Mouse (Mus musculus): ENCODE results near the gene Hmox1.
A peak's percentile ranks its signal among the peaks of the same experiment; 100 is the strongest.

Hmox1 gene

GRCm38 (mm10) chr8:75088989-75089881 lies 4.2 kb upstream of the Hmox1 start:
- no peak for DNase-seq (ENCODE audit: low spot score in 2 of 2)

DNA sequence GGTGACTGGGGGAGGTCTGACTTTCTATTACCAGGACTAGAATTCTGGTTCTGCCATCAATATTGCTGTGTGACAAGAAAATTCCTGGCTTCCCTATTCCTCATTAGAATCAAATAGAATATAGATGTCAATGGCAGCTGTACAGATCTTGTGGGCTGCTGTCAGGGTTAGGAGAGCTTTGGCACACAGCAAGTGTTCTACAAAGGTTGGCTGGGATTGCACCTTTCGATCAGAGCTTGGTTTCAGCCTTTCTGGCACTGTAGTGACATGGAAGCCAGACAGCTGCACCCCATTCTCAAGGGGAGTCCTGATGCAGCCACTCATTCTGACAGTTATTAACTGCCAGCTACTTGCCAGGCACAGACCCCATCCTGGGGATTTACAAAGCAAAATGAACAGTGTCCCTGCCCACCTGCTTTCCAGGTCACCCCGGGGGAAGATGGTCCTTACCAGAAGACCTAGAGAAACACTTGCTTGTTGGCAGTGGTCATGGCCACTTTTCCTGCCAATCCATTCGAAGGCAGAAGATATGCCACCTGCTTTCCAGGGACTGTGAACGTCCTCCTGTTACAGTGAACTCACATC lies 2.5 kb upstream of the Hmox1 start:
- DNase-seq (ENCODE audit: low spot score in 2 of 2) = no peak

DNA sequence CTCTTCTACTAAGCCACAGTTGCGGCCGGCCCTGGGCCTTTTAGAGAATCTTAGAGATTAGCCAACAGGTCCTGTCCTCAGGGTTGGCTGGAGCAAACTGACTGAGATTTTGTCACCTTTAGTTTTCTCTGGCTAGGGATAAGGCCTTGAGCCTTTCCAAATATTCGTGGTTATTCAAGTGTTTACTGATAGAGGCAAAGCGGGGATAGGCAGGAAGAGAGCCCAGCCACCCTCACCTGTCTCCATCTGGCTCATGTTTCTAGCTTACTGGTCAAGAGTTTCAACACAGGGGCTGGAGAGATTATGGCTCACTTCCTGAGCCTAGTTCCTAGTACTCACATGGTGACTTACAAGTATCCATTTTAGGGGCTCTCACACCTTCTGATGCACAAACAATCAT lies 9.5 kb downstream of the Hmox1 start:
- no peak for DNase-seq (ENCODE audit: low spot score in 2 of 2)

DNA sequence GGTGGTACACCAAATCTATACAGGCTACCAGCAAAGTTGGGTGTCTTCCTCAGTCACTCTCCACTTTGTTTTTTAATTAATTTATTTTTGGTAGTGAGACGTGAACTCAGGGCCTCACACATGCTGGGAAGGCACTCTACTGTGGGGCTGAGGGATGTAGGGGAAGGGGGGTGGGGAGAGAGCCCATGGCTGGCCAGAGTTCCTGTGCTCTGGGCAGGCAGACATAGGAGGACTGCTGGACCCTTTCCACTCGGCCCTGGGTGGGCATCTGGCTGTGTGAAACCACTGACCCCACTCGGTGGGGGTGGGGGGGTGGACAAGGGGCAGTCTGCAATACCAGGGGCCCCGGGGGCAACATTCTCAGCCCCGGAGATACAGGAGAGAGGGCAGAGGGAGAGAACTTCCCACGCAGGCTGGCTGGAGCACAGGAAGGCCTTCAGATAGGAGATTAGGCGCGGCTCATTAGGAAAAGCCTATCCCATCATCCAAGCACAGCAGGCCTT lies 10.0 kb downstream of the Hmox1 start:
- no peak for DNase-seq (ENCODE audit: low spot score in 2 of 2)

DNA sequence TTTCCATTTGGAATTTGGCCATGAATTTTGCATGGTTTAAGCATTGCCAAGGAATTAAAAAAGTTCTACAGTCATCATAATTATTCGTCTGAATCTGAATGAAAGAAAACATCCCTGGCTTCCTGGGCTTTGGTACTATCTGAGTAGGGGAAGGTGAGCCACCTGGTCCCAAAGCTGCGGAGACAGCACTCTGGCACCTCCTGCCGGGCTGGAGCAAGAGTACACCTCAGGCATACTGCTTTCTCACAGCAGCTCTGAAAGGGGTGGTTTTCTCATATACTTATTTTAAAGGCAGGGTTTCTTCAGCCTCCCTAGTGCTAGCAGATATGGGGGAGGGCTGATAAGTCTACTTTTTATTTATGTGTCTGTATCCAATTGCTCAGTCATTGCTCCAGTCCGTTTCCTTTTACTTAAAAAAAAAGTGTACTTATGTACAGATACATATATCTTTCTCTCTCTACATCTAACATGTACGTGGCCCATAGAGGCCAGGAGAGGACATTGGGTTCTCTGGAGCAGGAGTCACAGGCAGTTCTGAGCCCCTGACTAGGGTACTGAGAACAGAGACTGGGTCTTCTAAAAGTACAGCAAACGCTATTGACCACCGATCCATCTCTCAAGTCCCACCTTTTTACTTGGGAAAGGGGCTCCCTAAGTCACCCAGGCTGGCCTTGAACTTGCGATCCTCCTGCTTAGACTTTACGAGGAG lies 15.3 kb downstream of the Hmox1 start:
- peak; percentile 78 to 86 for DNase-seq (ENCODE audit: low spot score in 2 of 2)

- DNase-seq (ENCODE audit: low spot score in 2 of 2) = peak; percentile 98
Observed at GRCm38 (mm10) chr8:75109236-75109967, 16.0 kb downstream of the Hmox1 start, which contains the start of gene Mcm5. Gene Mcm5 (plus strand): TSS chr8:75109569.

DNA sequence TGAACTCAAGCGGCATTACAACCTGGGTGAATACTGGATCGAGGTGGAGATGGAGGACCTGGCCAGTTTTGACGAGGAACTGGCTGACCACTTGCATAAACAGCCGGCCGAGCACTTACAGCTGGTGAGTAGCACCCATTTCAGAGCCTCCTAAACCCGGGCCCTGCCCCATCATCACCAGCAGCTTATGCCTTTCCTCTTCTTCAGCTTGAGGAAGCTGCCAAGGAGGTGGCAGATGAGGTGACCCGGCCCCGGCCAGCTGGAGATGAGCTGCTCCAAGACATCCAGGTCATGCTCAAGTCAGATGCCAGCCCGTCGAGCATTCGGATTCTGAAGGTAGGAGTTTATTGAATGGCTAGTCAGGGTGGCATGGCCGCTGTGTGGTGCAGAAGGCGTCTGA lies 16.7 kb downstream of the Hmox1 start:
- peak; percentile 10 to 12 for DNase-seq (ENCODE audit: low spot score in 2 of 2)

DNA sequence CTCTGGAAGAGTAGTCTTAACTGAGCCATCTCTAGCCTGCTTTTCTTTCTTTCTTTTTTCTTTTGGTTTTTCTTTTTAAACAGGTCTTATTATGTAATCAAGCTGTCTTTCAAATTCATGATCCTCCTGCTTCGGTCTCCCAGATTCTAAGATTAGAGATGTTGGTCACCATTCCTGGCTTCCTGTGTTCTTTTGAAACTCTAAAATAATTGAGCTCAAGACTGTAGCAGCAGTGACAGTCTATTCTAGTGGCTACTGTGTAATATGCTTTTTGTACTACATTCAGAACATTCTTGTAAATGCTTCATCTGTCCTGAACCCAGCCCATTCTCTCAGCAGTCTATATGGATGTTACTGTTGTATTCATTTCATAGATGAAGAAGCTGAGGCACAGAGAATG lies 25.1 kb downstream of the Hmox1 start:
- DNase-seq (ENCODE audit: low spot score in 2 of 2) = no peak

DNA sequence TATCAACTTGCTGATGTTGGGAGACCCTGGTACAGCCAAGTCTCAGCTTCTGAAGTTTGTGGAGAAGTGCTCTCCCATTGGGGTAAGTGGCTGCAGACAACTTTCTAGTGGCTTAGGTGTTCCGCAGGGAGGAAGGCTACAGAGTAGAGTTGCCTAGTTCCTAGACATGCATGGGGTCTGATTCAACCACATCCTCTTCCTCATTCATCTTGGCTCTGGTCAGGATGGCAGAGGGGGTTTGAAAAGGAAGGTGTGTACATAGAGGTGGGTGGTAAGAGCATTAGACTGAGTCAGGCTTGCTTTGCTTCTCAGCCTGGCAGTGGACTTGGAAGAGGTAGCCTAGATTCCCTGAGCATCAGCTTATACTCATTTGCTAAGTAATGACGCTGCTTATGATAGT lies 25.9 kb downstream of the Hmox1 start:
- DNase-seq (ENCODE audit: low spot score in 2 of 2) = no peak

- DNase-seq (ENCODE audit: low spot score in 2 of 2) = no peak
Observed at GRCm38 (mm10) chr8:75119747-75120146, 26.3 kb downstream of the Hmox1 start.

DNA sequence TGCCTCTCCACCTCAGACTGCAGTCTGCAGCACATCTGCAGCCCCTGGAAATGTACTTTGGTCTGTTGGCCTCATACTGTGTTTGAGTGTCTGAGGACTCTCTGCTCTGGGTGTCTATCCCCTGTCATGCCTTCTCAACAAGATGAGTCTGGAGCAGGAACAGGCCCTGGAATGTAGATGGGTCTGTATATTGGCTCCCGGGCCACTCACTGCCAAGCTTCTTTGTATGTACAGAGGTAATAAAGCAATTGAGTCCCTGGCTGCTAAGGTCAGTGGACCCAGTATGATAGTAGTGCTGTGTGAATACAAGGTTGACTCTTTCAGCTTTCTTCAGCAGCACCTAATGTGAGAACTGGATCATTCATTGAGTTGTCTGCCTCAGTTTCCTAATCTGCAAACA lies 34.0 kb downstream of the Hmox1 start:
- no peak for DNase-seq (ENCODE audit: low spot score in 2 of 2)

DNA sequence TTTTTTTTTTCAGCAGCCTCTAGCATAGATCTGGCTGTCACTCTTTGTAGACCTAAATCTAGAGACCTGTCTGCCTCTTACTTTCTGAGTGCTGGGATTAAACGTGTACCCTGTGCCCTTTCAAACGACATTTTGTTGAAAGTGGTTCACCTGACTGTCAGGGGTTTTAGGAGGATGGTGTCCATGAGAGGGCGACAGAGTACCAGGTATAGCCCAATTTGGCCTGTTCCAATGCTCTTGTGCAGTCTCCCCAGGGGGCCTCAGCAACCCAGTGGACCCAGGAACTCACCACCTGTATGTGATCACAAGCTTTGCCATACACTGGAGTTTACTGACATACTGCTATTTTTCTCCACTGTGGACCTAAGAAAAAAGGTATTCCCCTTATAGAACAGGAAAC lies 39.1 kb downstream of the Hmox1 start:
- DNase-seq (ENCODE audit: low spot score in 2 of 2) = peak in 1 of 2 experiments; percentile 40

DNA sequence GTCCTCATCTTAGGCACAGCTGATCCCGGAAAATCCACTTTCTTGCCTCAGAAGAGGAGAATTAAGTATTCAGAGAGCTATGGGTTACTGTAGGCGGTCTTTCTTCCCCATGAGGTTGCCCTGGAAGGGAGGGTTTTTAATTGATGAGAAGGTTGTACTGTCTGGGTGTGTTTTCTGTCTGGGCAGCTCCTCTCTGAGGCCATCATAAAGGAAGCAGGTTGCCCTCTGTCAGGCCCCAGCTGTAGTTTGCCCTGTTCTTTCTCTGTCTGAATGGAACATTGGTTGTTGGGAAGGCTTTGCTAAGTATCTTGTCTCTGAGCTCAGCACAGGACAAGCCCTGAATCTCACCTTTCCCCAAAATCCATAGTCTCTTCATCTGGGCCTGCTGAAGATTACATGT lies 40.0 kb downstream of the Hmox1 start:
- no peak for DNase-seq (ENCODE audit: low spot score in 2 of 2)

DNA sequence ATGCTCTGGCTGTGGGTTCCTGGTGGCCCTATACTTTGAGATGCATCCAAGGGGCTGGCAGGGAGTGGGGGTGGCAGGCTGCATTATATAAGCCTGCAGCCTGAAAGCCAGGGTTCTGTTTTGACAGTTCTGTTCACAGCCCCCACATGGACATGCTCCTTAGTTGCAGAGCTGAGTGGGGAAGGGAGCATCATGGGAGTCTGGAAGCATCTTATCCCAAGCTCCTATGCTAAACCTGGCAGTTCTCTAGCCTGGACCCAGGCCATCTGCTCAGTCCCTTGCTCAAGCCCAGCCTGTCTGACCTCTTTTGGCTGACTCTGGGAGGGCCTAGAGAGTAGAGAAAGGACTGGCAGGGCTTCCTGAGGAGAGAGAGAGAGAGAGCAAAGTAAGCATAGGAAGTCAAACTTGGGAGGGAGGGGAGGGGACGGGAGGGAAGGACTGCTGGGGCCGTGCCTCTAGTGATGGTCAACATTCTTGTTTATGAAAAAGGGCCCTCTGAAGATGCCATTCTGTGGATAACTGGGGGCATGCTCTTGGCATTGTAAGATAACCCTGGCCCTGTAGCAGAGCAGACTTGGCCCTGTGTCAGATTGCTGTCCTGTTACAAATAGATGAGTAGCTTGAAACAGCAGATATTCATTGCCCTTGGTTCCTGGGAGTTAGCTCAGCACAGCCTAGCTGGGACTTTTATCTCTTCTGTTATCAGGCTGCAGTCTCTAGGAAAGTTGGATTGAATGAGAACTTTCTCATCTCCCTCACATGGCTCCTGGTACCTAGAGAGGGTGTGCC lies 41.4 kb downstream of the Hmox1 start:
- no peak for DNase-seq (ENCODE audit: low spot score in 2 of 2)

GRCm38 (mm10) chr8:75135756-75136155 lies 42.3 kb downstream of the Hmox1 start:
- no peak for DNase-seq (ENCODE audit: low spot score in 2 of 2)

- no peak for DNase-seq (ENCODE audit: low spot score in 2 of 2)
Observed at GRCm38 (mm10) chr8:75136256-75136655, 42.8 kb downstream of the Hmox1 start.

DNA sequence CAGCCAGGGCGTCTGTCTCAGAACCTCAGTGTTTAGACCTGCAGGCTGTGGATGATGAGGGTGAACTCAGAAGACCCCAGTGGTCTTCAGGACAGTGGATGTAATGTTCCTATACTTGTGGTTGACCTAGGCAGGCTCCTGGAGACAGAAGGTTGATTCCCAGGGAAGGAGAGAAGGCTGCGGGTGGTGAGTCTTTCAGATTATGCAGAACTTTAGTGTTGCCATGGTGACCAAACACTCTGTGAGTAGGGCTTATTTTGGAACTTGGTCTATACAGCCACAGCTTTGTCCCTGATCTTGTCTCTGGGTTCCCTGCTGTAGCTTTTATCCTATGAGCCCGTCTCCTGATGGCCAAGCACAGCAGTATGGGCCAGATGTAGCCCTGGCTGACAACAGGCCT lies 44.1 kb downstream of the Hmox1 start:
- no peak for DNase-seq (ENCODE audit: low spot score in 2 of 2)
